Mouse (Mus musculus) neural tube, embryonic 11.5 days (tissue): Measurements from ENCODE around the gene Ccdc58. TPM values are rescaled to one million over a fixed set of nuclear protein-coding genes. Genes with fewer than 3 reads are reported as not detected.
A peak's percentile ranks its signal among the peaks of the same experiment; 100 is the strongest.
"Not testable (repeated sequence)": the region's sequence is repeated elsewhere in the genome, so short reads cannot be mapped to it uniquely, and the experiment has no call there.

Source experiments
- ATAC-seq: fragments of 200-750 bp; cut with Nextera tagmentation; 2 replicates; pipeline ENCODE4 v1.8.0; 2017; ENCODE audit warnings: moderate number of reproducible peaks, mild to moderate bottlenecking, moderate TSS enrichment, moderate library complexity; ENCODE audit not compliant: insufficient read depth, low FRiP score, low TSS enrichment
- DNase-seq: peaks from one replicate; pipeline ENCODE4 v3.0.0-alpha.2; 2015; ENCODE audit warnings: low spot score
- H3K27ac ChIP-seq: fragments of 300-500 bp; sonication (generic); 2 replicates; pipeline ENCODE4 v1.5.1; 2014; ENCODE audit warnings: low read depth, mild to moderate bottlenecking, low read length
- H3K27me3 ChIP-seq: fragments of 300-500 bp; sonication (generic); 2 replicates; pipeline ENCODE4 v1.6.1; 2014; ENCODE audit warnings: mild to moderate bottlenecking, low read length, mixed read lengths; ENCODE audit not compliant: control insufficient read depth, insufficient read depth
- H3K36me3 ChIP-seq: fragments of 300-500 bp; sonication (generic); 2 replicates; pipeline ENCODE4 v1.6.1; 2014; ENCODE audit warnings: mild to moderate bottlenecking, low read length, moderate library complexity, mixed read lengths; ENCODE audit not compliant: control insufficient read depth, insufficient read depth
- H3K4me1 ChIP-seq: fragments of 300-500 bp; sonication (generic); 2 replicates; pipeline ENCODE4 v1.6.1; 2014; ENCODE audit warnings: low read length, mixed read lengths; ENCODE audit not compliant: control insufficient read depth, insufficient read depth
- H3K4me2 ChIP-seq: fragments of 300-500 bp; sonication (generic); 2 replicates; pipeline ENCODE4 v1.6.1; 2014; ENCODE audit warnings: low read depth, mild to moderate bottlenecking, moderate library complexity
- H3K4me3 ChIP-seq: fragments of 300-500 bp; sonication (generic); 2 replicates; pipeline ENCODE4 v1.5.1; 2014; ENCODE audit warnings: low read depth, low read length
- H3K9ac ChIP-seq: fragments of 300-500 bp; sonication (generic); 2 replicates; pipeline ENCODE4 v1.6.1; 2014; ENCODE audit warnings: mild to moderate bottlenecking, low read length
- H3K9me3 ChIP-seq: fragments of 300-500 bp; sonication (generic); 2 replicates; pipeline ENCODE4 v1.6.1; 2016; ENCODE audit warnings: low read length; ENCODE audit not compliant: control insufficient read depth
- WGBS: fragments of 180-500 bp; shearing (Covaris S2); extraction: QIAGEN DNeasy Blood & Tissue Kit; methylation state at CpG from one replicate; pipeline ENCODE4 v1.1.7; 2014; 5-methylcytosine and 5-hydroxymethylcytosine counted together
- polyA plus RNA-seq: library from polyadenylated mRNA; unstranded; fragments of >200 nt; fragmentation: Nextera tagmentation; extraction: Ambion mirVana; gene quantifications from 2 replicates; pipeline ENCODE4 v1.2.1, GENCODE M21; 2014

Gene Ccdc58
- polyA plus RNA-seq: 71.8 and 74.0 TPM in 2 replicates

DNA sequence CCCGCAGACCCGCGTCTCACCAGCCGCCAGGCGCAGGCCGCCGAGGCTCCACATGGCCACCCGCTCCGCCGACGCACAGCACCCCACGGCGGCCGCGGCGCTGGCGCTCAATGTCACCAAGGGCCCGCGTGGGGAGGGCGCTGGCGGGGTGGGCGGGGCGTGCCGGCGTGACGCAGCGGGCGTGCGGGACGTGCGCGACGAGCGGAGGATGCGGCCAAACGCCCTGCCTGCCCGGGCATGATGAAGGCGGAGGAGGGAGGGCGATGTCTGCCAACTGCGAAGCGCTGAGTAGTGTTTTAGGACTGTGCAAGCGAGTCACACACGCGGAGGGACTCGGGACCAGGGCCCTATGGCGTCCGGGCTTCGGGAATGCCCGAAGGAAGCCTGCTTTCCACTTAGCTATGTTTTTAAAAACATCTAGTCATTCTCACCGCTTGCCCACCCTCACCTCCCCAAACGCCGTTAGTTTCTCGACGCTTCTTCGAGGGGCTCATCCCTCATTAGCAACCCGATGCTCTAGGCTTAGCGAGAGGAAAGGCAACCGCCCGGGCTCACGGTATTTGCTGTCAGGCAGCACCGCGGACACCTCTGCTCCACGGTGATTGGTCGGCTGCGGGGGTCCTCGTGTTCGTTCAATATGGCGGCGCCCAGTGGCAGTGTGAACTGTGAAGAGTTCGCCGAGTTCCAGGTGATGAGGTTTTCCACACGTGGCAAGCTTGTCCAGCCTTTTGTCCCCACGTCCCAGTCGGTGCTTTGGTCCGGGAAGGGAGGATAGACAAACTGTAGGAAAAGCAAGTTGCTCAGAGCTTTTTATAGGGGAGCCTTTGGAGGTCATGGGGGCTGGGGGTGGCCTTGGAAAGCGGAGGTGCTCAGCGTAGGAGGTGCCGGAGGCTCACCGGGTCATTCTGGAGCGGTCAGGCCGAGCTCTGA, at the start of gene Ccdc58, which contains the start of gene Fam162a:
Gene Ccdc58, plus strand, starts transcription at position 236 of the 930 bp plus-strand sequence.
Gene Fam162a, minus strand, starts transcription at position 145 of the 930 bp plus-strand sequence.
- Histone ChIP-seq H3K4me1 (peaks cover 14% of the 10 kb centered on the region; the same call in 1 of the 2 replicates), H3K9ac (peak within 1 kb of the TSS; percentile 69)

DNA sequence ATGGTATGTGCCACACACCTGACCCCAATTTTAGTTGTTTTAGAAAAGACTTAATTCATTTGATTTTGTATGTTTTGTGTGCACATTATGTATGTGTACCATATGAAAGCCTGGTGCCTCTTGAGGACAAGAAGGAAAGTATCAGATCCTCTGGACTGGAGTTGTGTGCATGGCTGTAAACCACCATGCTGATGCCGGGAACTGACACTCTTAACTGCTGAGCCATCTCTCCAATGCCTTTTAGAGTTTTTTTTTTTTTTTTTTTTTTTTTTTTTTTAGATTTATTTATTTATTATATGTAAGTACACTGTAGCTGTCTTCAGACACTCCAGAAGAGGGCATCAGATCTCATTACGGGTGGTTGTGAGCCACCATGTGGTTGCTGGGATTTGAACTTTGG, 43.4 kb upstream of the Ccdc58 start:
- H3K4me2 ChIP-seq, H3K9me3 ChIP-seq, H3K27ac ChIP-seq, H3K4me3 ChIP-seq, ATAC-seq, H3K9ac ChIP-seq, H3K36me3 ChIP-seq, H3K4me1 ChIP-seq, DNase-seq, H3K27me3 ChIP-seq: not testable (repeated sequence)
- 91% methylated on average over 1 of the region's 2 CpGs for WGBS

More for the DNA sequence above, at the start of gene Ccdc58, which contains the start of gene Fam162a:
- Histone ChIP-seq H3K36me3 (no peaks in the 10 kb centered on the region), H3K4me3 (peak within 1 kb of the TSS; percentile 60), H3K27me3 (no peaks in the 10 kb centered on the region), H3K4me2 (peak within 1 kb of the TSS; percentile 53), H3K9me3 (no peaks in the 10 kb centered on the region), H3K27ac (peak within 1 kb of the TSS; percentile 88)
- ATAC-seq (peak; percentile 96), DNase-seq (peak; percentile 93)
- under 1% methylated on average over 72 of the region's 81 CpGs for WGBS

DNA sequence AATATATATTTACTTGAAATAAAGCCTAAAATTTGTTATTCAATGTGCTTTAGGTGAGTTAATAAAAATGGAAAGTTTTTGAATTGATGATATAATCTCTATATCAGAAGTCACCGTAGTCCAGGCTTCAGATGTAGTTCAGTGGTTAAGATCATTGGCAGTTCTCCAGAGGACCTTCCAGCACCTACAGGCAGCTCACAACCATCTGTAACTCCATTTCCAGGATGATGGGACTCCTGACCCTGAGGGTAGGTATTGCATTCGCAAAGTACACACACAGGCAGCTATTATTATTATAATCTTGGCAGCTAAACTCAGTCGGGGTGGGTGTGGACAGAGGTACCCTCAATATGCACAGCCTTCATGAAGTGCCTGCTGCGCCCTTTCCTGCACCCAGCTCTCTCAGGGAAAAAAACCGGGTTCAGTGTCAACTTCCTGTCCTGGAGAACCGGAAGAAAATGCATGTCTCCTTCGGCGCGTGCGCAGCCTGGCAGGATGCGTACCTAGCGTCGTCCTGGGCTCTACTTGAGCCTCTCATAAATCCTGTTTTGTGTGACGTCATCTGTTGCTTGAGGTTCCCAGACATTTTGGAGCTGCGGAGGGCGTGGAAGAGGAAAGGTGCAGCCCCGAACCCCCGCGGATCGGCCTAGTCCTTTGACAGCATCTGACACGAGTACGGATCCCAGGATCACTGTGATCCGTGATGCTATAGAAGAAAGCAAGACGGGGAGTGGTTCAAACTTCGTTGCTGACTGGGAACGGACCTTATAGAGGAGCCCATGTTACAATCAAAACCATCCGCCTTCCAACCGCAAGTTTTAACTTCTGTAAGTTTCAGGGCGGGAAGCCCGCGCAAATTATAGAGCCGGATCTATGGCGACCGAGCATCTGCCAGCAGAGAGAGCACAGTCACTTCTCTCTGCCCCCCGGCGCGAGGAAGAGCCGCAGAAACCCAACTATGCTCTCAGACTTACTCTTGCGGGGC, 30.6 kb upstream of the Ccdc58 start, which contains the start of gene Wdr5b:
Gene Wdr5b, plus strand, starts transcription at position 551 of the 985 bp plus-strand sequence.
- peak within 1 kb of the TSS; percentile 69 for H3K9ac ChIP-seq
- WGBS: 3% methylated on average over 39 of the region's 39 CpGs
- H3K27me3 ChIP-seq: no peaks in the 10 kb centered on the region
- H3K9me3 ChIP-seq: no peaks in the 10 kb centered on the region
- peak within 1 kb of the TSS; percentile 58 for H3K4me3 ChIP-seq
- H3K4me1 ChIP-seq: peaks cover 8% of the 10 kb centered on the region; the same call in 1 of the 2 replicates
- peak; percentile 90 for DNase-seq
- H3K4me2 ChIP-seq: peak within 1 kb of the TSS; percentile 76
- peak; percentile 95 for ATAC-seq
- 0 out of 2 replicates have a peak, but pooled peaks cover 1% of the 10 kb centered on the region for H3K36me3 ChIP-seq
- H3K27ac ChIP-seq: peak within 1 kb of the TSS; percentile 44; the same call in 1 of the 2 replicates

DNA sequence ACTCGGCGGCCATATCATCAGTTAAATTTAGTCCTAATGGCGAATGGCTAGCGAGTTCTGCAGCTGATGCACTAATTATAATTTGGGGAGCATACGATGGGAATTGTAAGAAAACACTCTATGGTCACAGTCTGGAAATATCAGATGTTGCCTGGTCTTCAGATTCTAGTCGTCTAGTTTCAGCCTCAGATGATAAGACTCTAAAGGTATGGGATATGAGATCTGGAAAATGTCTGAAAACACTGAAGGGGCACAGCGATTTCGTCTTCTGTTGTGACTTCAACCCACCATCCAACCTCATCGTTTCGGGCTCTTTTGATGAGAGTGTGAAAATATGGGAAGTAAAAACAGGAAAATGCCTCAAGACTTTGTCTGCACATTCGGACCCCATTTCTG, 29.9 kb upstream of the Ccdc58 start:
- peaks cover 8% of the 10 kb centered on the region; the same call in 1 of the 2 replicates for H3K4me1 ChIP-seq
- peak overlapping the region; percentile 69 for H3K9ac ChIP-seq
- H3K4me2 ChIP-seq: peak overlapping the region; percentile 76
- no peak for DNase-seq
- H3K27me3 ChIP-seq: no peaks in the 10 kb centered on the region
- 0 out of 2 replicates have a peak, but pooled peaks cover 3% of the 10 kb centered on the region for H3K36me3 ChIP-seq
- WGBS: 33% methylated on average over 11 of the region's 11 CpGs
- no peak for ATAC-seq
- no peaks in the 10 kb centered on the region for H3K9me3 ChIP-seq
- H3K4me3 ChIP-seq: peak overlapping the region; percentile 58
- H3K27ac ChIP-seq: peak overlapping the region; percentile 44; the same call in 1 of the 2 replicates

DNA sequence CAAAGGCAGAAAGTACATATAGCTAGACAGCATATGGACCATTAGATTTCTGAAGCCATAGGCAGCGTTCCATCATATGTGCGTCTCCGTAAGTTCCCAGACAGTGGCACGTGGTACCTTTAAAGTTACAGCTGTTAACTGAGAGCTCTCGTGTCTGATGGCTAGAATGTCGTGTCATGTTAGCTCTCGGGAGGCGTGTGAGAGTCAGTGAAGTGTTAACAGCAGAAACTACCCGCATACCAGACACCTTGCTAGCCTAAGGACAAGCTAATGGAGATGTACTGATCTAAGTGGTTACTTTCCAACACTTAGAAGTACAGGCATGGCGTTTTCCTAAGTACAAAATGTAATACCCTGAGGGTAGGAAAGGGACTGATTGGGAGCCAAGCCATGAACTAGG, 28.4 kb upstream of the Ccdc58 start:
- Histone ChIP-seq H3K27ac (no peak overlapping the region), H3K4me2 (no peak overlapping the region), H3K9ac (no peak overlapping the region), H3K9me3 (no peaks in the 10 kb centered on the region), H3K4me3 (no peak overlapping the region), H3K27me3 (no peaks in the 10 kb centered on the region), H3K36me3 (0 out of 2 replicates have a peak, but pooled peaks cover 3% of the 10 kb centered on the region), H3K4me1 (peaks cover 8% of the 10 kb centered on the region; the same call in 1 of the 2 replicates)
- DNase-seq: no peak
- no peak for ATAC-seq
- 92% methylated on average over 10 of the region's 10 CpGs for WGBS

DNA sequence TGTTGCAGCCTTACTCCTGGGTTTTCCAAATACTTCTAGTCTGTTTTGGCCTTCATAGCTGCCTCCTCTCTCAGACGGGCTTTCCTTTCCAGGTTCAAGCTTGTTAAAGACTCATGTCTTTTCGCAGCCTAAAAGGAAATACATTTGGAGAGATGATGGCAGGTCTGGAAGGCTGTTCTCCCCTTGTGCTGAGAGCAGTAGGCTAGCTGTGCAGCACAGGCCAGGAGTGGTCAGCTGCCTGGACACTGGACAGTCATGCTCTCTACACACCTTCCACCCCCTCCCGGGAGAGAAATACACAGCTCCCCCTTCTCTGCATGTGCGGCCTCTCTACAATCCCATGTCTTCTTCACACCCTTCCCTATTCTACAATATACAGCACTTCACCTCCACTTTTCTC, 27.5 kb upstream of the Ccdc58 start:
- H3K4me1 ChIP-seq: peaks cover 8% of the 10 kb centered on the region; the same call in 1 of the 2 replicates
- ATAC-seq (no peak), DNase-seq (no peak)
- H3K9me3 ChIP-seq: no peaks in the 10 kb centered on the region
- no peaks in the 10 kb centered on the region for H3K27me3 ChIP-seq
- H3K4me3 ChIP-seq: no peak overlapping the region
- no peak overlapping the region for H3K9ac ChIP-seq
- WGBS: 96% methylated on average over 4 of the region's 4 CpGs
- H3K4me2 ChIP-seq: no peak overlapping the region
- peaks cover 4% of the 10 kb centered on the region for H3K36me3 ChIP-seq
- no peak overlapping the region for H3K27ac ChIP-seq

DNA sequence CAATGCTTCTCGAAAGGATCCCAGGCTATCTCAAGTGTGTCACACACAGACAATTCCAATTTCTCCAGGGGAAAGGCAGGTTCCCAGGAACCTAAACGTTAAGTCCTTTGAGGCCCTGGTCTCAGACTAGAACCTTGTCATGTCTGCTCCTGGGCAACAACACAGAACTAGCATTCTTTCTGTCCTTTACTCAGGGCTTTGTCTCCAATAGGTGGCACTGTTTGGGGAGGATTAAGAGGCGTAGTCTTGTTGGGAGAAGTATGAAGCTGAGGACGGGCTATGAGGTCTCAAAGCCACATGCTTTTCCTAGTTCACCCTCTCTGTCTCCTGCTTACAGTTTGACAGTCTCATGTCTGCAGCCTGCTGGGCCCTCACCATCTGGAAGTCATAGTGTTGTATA, 23.9 kb upstream of the Ccdc58 start:
- Histone ChIP-seq H3K9me3 (no peaks in the 10 kb centered on the region), H3K4me2 (no peak overlapping the region), H3K27ac (no peak overlapping the region), H3K4me3 (no peak overlapping the region), H3K36me3 (peaks cover 11% of the 10 kb centered on the region), H3K4me1 (no peaks in the 10 kb centered on the region), H3K9ac (no peak overlapping the region), H3K27me3 (no peaks in the 10 kb centered on the region)
- ATAC-seq (no peak), DNase-seq (no peak)
- WGBS: 92% methylated on average over 4 of the region's 4 CpGs

DNA sequence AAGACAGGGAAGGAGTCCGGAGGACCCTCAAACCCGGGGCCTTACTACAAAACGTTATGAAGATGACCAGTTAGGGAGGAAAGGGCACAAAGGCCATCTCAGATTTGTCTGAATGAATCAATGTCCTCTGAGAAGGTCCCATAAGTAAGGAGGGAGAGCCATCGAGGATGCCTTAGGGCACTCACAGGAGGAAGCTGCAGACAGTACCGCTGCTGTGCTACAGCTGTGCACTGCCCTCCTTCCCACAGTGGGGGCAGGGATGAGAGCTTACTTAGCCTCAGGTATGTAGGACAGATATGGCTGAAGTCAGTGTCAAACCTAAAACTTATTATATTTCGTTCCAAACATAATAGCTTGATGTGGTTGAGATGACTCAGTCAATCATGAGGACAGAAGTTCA, 20.0 kb upstream of the Ccdc58 start:
- ATAC-seq (no peak), DNase-seq (no peak)
- H3K27me3 ChIP-seq: no peaks in the 10 kb centered on the region
- H3K9me3 ChIP-seq: no peaks in the 10 kb centered on the region
- no peak overlapping the region for H3K27ac ChIP-seq
- H3K4me2 ChIP-seq: no peak overlapping the region
- no peaks in the 10 kb centered on the region for H3K4me1 ChIP-seq
- WGBS: 93% methylated on average over 6 of the region's 6 CpGs
- no peak overlapping the region for H3K9ac ChIP-seq
- H3K36me3 ChIP-seq: peaks cover 8% of the 10 kb centered on the region
- H3K4me3 ChIP-seq: no peak overlapping the region
